Mouse (Mus musculus): ENCODE data around the gene Glyctk. TPM values are rescaled to one million over a fixed set of nuclear protein-coding genes. Genes with fewer than 3 reads are reported as not detected.

Gene Glyctk
- polyA plus RNA-seq, 1 experiment from 2014 or later = 2.2 TPM

DNA sequence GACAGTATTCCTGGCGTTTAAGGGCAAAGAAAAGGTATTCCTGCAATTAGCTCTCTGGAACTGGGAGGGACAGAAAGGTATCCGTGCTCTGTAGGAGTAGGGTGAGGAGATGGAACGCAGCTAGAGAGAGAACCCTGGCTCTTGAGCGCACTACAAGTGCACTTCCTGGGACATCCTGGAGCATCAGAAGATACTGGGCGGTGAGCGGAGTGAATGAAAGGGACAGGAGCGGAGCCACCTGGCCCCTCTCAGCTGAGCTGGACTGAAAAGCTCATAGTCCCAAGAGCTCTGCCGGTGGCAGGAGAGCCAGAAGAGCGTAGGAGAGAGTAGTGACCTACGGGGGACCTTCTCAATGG lies 8.6 kb downstream of the Glyctk start:
- H3K4me1 ChIP-seq (ENCODE audit: control insufficient read depth, insufficient read depth, low read length) = no peaks in the 10 kb centered on the region
- DNase-seq (ENCODE audit: low spot score) (no peak), ATAC-seq (replicated peaks; ENCODE audit: insufficient number of reproducible peaks, low FRiP score, low TSS enrichment, low read depth) (no peak)
- peak overlapping the region; percentile 72 for H3K9ac ChIP-seq (replicated peaks; ENCODE audit: low read length)
- no peaks in the 10 kb centered on the region for H3K9me3 ChIP-seq (replicated peaks; ENCODE audit: control insufficient read depth, low read length)
- peak overlapping the region; percentile 41 for H3K4me3 ChIP-seq (ENCODE audit: low read depth, low read length)
- H3K27me3 ChIP-seq (ENCODE audit: control insufficient read depth, insufficient read depth, low read length) = peaks cover 21% of the 10 kb centered on the region
- H3K27ac ChIP-seq (replicated peaks; ENCODE audit: low read depth, low read length) = no peak overlapping the region
- H3K4me2 ChIP-seq (ENCODE audit: low read depth, low read length) = peak overlapping the region; percentile 76
- WGBS = 15% methylated on average over 10 of the region's 10 CpGs
- no peaks in the 10 kb centered on the region for H3K36me3 ChIP-seq (replicated peaks; ENCODE audit: control insufficient read depth, insufficient read depth, low read depth, low read length)

DNA sequence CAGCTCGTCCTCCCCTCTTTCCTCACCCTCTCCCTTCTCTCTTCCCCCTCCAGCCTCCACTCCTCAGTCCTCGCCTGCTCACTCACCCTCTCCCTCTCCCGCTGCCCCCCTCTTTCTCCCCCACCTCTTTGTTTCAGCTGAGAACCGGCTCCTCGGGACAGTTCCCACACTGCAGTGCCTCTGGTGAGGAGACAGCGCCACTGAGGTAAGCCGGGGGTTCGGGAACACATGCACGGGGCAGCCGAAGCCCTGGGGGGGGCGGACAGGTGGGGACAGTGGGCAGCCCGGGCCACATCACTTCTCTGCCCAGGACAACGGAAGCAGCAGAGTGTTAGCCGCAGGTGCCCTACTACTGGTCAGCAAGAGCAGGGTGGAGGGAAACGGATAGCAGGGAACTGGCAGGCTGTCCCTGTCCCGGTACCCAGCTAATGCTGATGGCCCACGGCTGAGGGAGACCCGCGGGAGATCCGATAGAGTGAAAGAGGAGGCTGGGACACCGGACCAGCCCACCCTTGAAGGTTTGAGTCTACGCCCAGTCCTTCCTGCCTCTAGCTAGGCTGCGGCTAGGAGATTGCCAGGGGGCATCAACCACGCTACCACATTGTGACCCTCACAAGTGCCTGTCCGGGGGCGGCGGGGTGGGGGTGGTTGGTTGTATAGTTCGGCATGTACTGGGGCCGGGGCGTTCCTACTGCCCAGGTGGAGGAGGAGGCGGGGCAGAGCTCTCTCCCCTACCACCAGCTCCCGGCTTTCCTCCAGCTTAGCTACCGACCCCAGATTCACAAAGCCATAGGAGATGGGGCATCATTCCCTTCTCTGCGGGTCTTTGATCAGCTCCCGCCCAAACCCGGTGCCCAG lies 9.2 kb downstream of the Glyctk start:
- no peaks in the 10 kb centered on the region for H3K4me1 ChIP-seq (ENCODE audit: control insufficient read depth, insufficient read depth, low read length)
- peak; percentile 68 for ATAC-seq (replicated peaks; ENCODE audit: insufficient number of reproducible peaks, low FRiP score, low TSS enrichment, low read depth)
- peak overlapping the region; percentile 41 for H3K4me3 ChIP-seq (ENCODE audit: low read depth, low read length)
- no peaks in the 10 kb centered on the region for H3K9me3 ChIP-seq (replicated peaks; ENCODE audit: control insufficient read depth, low read length)
- peaks cover 21% of the 10 kb centered on the region for H3K27me3 ChIP-seq (ENCODE audit: control insufficient read depth, insufficient read depth, low read length)
- peak overlapping the region; percentile 76 for H3K4me2 ChIP-seq (ENCODE audit: low read depth, low read length)
- H3K36me3 ChIP-seq (replicated peaks; ENCODE audit: control insufficient read depth, insufficient read depth, low read depth, low read length) = no peaks in the 10 kb centered on the region
- peak overlapping the region; percentile 72 for H3K9ac ChIP-seq (replicated peaks; ENCODE audit: low read length)
- H3K27ac ChIP-seq (replicated peaks; ENCODE audit: low read depth, low read length) = no peak overlapping the region
- peak; percentile 57 for DNase-seq (ENCODE audit: low spot score)
- WGBS = 1% methylated on average over 35 of the region's 36 CpGs

DNA sequence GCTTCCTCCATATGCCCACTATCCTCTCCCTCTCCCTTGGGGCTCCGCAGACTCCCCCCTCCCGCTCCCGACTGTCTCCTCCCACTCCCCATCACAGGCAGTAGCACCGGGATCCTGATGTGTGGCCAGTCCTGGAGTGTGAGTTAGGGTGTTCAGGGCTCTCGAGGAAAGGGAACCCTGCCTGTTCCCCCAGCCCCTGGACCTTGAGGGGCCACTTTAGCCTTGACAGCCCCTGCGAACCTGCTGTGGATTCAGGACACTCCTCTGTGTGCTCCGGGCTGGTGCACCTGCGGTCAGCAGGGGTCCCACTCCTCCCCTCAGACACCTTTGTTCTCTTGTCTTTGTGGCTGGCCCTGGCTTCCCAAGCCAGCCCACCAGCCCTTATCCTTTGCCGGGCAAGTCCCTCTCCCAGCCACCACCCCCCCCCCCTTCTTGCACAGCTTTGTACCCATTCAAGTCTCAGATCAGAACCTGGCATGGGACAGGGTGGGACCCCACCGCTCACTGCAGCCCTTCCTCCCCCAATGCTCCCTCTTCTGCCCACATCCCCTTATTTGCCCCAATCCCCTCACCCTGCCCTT lies 10.0 kb downstream of the Glyctk start:
- peak; percentile 15 for DNase-seq (ENCODE audit: low spot score)
- H3K27ac ChIP-seq (replicated peaks; ENCODE audit: low read depth, low read length) = no peak overlapping the region

DNA sequence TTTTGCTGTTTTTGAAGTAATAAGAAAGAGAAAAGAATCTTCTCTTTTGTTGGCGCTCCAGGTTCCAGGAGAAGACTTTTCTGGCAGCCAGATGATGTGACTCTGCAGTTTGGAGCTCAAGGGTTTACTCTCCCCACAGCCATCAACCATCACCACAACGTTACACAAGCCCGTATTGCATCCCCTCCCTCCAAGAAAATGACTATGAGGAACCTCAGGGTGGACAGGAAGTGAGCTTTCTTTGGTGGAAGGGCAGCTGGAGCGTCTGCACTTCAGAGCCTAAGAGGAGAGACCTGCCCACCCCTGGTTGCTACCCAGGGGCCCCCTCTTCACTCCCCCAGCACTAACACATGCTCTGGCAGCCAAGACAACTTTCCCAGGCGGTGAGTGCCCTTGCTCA lies 10.7 kb downstream of the Glyctk start:
- H3K4me1 ChIP-seq (ENCODE audit: control insufficient read depth, insufficient read depth, low read length) = no peaks in the 10 kb centered on the region
- 25% methylated on average over 5 of the region's 5 CpGs for WGBS
- no peak overlapping the region for H3K9ac ChIP-seq (replicated peaks; ENCODE audit: low read length)
- H3K4me2 ChIP-seq (ENCODE audit: low read depth, low read length) = no peak overlapping the region
- no peaks in the 10 kb centered on the region for H3K9me3 ChIP-seq (replicated peaks; ENCODE audit: control insufficient read depth, low read length)
- no peak overlapping the region for H3K4me3 ChIP-seq (ENCODE audit: low read depth, low read length)
- no peak for DNase-seq (ENCODE audit: low spot score)
- no peaks in the 10 kb centered on the region for H3K36me3 ChIP-seq (replicated peaks; ENCODE audit: control insufficient read depth, insufficient read depth, low read depth, low read length)
- no peak overlapping the region for H3K27ac ChIP-seq (replicated peaks; ENCODE audit: low read depth, low read length)
- H3K27me3 ChIP-seq (ENCODE audit: control insufficient read depth, insufficient read depth, low read length) = peaks cover 21% of the 10 kb centered on the region
- no peak for ATAC-seq (replicated peaks; ENCODE audit: insufficient number of reproducible peaks, low FRiP score, low TSS enrichment, low read depth)

More for the DNA sequence above, 10.0 kb downstream of the Glyctk start:
- peak overlapping the region; percentile 72 for H3K9ac ChIP-seq (replicated peaks; ENCODE audit: low read length)
- H3K27me3 ChIP-seq (ENCODE audit: control insufficient read depth, insufficient read depth, low read length) = peaks cover 21% of the 10 kb centered on the region
- H3K4me1 ChIP-seq (ENCODE audit: control insufficient read depth, insufficient read depth, low read length) = no peaks in the 10 kb centered on the region
- ATAC-seq (replicated peaks; ENCODE audit: insufficient number of reproducible peaks, low FRiP score, low TSS enrichment, low read depth) = peak; percentile 64
- no peaks in the 10 kb centered on the region for H3K9me3 ChIP-seq (replicated peaks; ENCODE audit: control insufficient read depth, low read length)
- peak overlapping the region; percentile 76 for H3K4me2 ChIP-seq (ENCODE audit: low read depth, low read length)
- WGBS = 2% methylated on average over 10 of the region's 10 CpGs
- H3K36me3 ChIP-seq (replicated peaks; ENCODE audit: control insufficient read depth, insufficient read depth, low read depth, low read length) = no peaks in the 10 kb centered on the region
- peak overlapping the region; percentile 41 for H3K4me3 ChIP-seq (ENCODE audit: low read depth, low read length)

DNA sequence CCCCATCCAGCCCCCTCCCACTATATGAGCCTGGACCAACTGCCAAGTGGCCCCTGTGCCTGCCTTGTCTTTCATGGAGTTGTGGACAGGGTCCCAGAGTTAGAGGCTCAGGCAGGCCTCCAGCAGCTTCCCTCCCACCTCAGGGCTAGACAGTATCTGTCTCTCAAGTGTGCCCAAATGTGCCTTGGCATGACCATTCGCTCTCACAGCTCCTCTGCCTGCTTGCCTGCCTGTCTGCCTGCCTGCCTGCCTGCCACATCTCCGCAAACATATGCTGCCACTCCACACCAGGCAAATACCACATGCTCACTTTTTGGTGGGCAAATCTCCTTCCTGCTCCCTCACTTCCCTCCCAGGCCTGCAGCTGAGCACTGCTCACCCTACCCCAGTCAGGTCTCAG lies 12.4 kb downstream of the Glyctk start:
- WGBS = 91% methylated on average over 2 of the region's 2 CpGs
- H3K4me2 ChIP-seq (ENCODE audit: low read depth, low read length) = no peak overlapping the region
- no peak for DNase-seq (ENCODE audit: low spot score)
- H3K4me3 ChIP-seq (ENCODE audit: low read depth, low read length) = no peak overlapping the region
- no peaks in the 10 kb centered on the region for H3K36me3 ChIP-seq (replicated peaks; ENCODE audit: control insufficient read depth, insufficient read depth, low read depth, low read length)
- ATAC-seq (replicated peaks; ENCODE audit: insufficient number of reproducible peaks, low FRiP score, low TSS enrichment, low read depth) = no peak
- H3K4me1 ChIP-seq (ENCODE audit: control insufficient read depth, insufficient read depth, low read length) = no peaks in the 10 kb centered on the region
- no peak overlapping the region for H3K9ac ChIP-seq (replicated peaks; ENCODE audit: low read length)
- H3K27me3 ChIP-seq (ENCODE audit: control insufficient read depth, insufficient read depth, low read length) = peaks cover 21% of the 10 kb centered on the region
- H3K27ac ChIP-seq (replicated peaks; ENCODE audit: low read depth, low read length) = no peak overlapping the region
- H3K9me3 ChIP-seq (replicated peaks; ENCODE audit: control insufficient read depth, low read length) = no peaks in the 10 kb centered on the region

DNA sequence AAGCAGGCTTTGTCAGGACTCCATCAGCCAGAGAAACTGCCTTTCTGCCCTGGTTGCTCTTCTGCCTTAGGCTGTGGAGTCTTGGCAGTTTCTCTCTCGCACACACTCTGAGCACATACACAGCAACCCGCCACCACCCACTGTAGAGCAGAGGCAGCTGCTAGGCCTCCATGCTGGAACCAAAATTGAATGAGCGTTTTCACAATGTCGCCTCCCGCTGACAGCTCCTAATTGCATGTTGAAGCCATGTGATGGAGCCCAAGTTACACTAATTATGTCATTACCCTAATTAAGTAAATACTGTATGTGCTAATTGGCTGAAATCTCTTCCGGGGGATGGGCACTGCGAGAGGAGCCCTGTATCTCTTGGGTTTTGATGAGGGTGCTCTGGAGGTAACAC lies 13.8 kb downstream of the Glyctk start:
- H3K27ac ChIP-seq (replicated peaks; ENCODE audit: low read depth, low read length) = no peak overlapping the region
- ATAC-seq (replicated peaks; ENCODE audit: insufficient number of reproducible peaks, low FRiP score, low TSS enrichment, low read depth) = no peak
- H3K9me3 ChIP-seq (replicated peaks; ENCODE audit: control insufficient read depth, low read length) = no peaks in the 10 kb centered on the region
- H3K4me1 ChIP-seq (ENCODE audit: control insufficient read depth, insufficient read depth, low read length) = no peaks in the 10 kb centered on the region
- no peak for DNase-seq (ENCODE audit: low spot score)
- no peak overlapping the region for H3K4me2 ChIP-seq (ENCODE audit: low read depth, low read length)
- no peak overlapping the region for H3K4me3 ChIP-seq (ENCODE audit: low read depth, low read length)
- no peaks in the 10 kb centered on the region for H3K36me3 ChIP-seq (replicated peaks; ENCODE audit: control insufficient read depth, insufficient read depth, low read depth, low read length)
- peaks cover 13% of the 10 kb centered on the region; the same call in 1 of the 2 replicates for H3K27me3 ChIP-seq (ENCODE audit: control insufficient read depth, insufficient read depth, low read length)
- no peak overlapping the region for H3K9ac ChIP-seq (replicated peaks; ENCODE audit: low read length)
- 77% methylated on average over 7 of the region's 7 CpGs for WGBS

DNA sequence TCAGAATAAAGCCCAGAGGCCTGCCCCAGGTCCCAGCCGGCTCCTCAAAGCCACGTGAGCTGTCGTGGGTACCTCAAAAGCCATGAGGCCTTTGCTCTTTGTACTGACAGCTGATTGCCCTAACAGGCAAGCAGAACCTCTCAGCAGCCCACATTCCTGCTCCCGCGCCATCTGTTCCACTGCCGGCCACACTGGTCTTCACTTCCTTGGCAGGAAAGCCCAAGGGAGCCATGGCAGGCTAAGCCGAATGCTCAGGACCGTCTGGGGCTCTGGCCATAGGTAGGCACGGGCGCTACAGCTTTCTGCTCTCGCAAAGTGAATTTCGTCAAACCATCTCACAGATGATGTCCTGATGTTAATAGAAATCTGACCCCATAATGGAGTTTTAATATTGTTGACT lies 16.0 kb downstream of the Glyctk start:
- H3K9ac ChIP-seq (replicated peaks; ENCODE audit: low read length) = no peak overlapping the region
- no peaks in the 10 kb centered on the region for H3K36me3 ChIP-seq (replicated peaks; ENCODE audit: control insufficient read depth, insufficient read depth, low read depth, low read length)
- no peaks in the 10 kb centered on the region for H3K4me1 ChIP-seq (ENCODE audit: control insufficient read depth, insufficient read depth, low read length)
- no peaks in the 10 kb centered on the region for H3K9me3 ChIP-seq (replicated peaks; ENCODE audit: control insufficient read depth, low read length)
- WGBS = 74% methylated on average over 12 of the region's 12 CpGs
- no peak overlapping the region for H3K27ac ChIP-seq (replicated peaks; ENCODE audit: low read depth, low read length)
- no peak for DNase-seq (ENCODE audit: low spot score)
- H3K4me3 ChIP-seq (ENCODE audit: low read depth, low read length) = no peak overlapping the region
- ATAC-seq (replicated peaks; ENCODE audit: insufficient number of reproducible peaks, low FRiP score, low TSS enrichment, low read depth) = no peak
- no peak overlapping the region for H3K4me2 ChIP-seq (ENCODE audit: low read depth, low read length)
- H3K27me3 ChIP-seq (ENCODE audit: control insufficient read depth, insufficient read depth, low read length) = no peaks in the 10 kb centered on the region

DNA sequence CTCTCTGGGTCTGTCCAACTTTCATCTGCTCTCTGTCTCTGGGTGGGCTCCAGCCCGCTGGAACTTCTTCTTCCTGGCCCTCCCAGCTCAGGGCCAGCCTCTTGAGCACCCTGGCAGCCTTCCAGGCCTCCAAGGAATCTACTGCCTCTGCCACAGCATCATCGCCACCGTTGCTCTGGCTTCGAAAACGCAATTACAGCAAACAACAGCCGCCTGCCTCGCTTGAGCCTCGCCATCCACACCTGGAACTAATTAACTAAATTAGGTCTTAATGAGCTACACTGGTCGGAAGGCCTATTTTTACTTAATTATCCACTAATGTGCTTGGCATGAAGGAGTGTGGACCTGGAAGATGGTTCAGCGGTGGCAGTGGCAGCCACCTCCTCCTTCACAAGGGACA lies 18.2 kb downstream of the Glyctk start:
- Histone ChIP-seq H3K4me3 (ENCODE audit: low read depth, low read length) (no peak overlapping the region), H3K27me3 (ENCODE audit: control insufficient read depth, insufficient read depth, low read length) (no peaks in the 10 kb centered on the region), H3K36me3 (replicated peaks; ENCODE audit: control insufficient read depth, insufficient read depth, low read depth, low read length) (no peaks in the 10 kb centered on the region), H3K9ac (replicated peaks; ENCODE audit: low read length) (no peak overlapping the region), H3K4me1 (ENCODE audit: control insufficient read depth, insufficient read depth, low read length) (no peaks in the 10 kb centered on the region), H3K9me3 (replicated peaks; ENCODE audit: control insufficient read depth, low read length) (no peaks in the 10 kb centered on the region), H3K27ac (replicated peaks; ENCODE audit: low read depth, low read length) (no peak overlapping the region), H3K4me2 (ENCODE audit: low read depth, low read length) (no peak overlapping the region; the same call in 1 of the 2 replicates)
- ATAC-seq (replicated peaks; ENCODE audit: insufficient number of reproducible peaks, low FRiP score, low TSS enrichment, low read depth) = no peak
- DNase-seq (ENCODE audit: low spot score) = peak; percentile 19
- WGBS = 44% methylated on average over 10 of the region's 10 CpGs
